Mouse (Mus musculus): ENCODE measurements around the gene Nlrc3. TPM values are rescaled to one million over a fixed set of nuclear protein-coding genes. Genes with fewer than 3 reads are reported as not detected.

Gene Nlrc3
- total RNA-seq, 2 experiments from 2014 or later = 2.5 to 5.5 TPM

DNA sequence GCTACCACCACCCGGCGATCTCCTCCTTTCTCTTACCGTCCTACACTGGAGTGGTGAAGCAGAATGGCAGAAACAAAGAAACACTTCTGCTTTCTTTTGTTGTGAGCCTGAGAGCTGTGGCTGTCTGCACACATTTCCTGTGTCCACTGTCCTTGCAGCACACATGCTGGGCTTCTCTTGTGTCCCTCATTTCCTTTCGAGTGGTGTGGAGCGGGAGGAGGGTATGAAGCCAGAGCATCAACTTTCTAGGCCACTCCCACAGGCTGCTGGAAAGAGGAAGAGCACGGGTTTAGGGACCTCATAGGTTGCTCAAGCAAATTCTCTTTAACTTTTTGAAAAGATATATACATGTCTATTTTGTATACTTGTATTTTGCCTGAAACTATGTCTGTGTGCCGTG, 47.3 kb downstream of the Nlrc3 start:
- DNase-seq = no peak

DNA sequence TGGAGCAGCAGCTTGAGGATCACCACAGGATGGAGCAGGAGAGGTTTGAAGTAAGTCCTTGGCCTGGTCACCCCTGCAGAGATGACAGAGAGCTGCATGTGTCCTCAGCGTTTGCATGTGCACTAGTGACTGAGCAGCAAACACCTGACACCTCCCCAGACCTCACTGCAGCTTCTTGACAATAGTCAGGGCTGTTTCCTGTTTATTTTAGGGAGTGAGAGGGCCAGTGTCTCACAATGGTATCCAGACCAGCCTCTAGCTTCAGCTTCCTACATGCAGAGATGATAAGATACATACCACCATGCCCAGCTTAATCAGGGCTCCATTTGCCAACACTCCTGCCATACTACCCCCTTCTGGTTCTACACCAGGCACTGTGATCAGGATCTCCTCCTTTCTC, 47.9 kb downstream of the Nlrc3 start:
- no peak for DNase-seq

DNA sequence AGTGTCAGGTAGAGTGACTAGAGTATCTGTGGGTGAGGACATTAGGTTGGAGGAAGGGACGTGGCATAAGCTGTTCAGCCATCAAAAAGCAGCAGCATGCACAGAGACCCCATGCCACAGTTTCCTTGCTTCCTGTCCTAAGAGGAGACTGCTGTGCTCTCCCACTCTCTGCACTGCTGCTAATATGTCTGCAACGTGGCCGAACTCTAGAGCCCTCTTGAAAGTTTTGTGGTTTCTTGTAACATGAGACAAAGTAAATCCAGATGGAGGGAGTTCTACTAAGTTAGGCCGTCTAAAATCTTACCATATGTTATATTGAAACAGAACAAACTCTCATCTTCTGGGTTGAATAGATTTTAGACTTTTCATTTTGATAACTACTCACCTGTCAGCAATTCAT, 52.5 kb downstream of the Nlrc3 start:
- no peak for DNase-seq

DNA sequence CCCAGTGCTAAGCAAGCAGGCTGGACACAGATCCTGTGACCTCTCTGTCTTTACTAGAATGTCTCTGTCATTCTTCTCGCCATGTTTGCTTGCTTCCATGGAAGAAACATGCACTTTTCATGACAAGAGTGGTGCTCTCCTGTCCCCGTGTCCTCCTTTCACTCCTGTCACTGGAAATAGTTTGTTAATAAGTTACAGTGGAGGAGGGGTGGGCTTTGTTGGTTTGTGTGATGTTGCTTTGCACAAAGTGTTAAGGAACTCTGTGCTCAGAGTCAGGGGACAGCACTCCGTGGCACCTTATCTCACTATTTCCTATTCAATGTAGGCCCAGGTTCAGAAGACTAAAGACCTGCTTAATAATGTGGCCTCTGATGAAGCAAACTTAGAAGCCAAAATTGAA, 52.9 kb downstream of the Nlrc3 start:
- DNase-seq = no peak

DNA sequence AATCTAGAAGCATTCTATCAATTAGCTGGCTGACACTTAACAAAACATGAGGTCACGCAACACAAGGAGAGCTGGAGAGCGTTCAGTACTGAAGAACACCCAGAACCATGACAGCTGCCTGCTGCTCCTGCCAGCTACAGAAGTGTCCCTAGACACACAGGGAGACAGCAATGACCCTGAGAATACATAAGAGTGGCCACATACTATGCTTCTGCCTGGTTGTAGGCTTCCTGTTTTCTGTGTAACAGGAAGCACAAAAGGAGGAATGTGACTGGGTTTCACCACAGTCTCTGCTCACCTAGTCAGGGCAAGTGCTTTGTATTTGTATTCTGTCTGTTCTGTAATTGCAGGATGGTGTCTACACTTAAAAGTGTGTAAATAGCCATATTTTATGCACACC, 55.7 kb downstream of the Nlrc3 start:
- no peak for DNase-seq

DNA sequence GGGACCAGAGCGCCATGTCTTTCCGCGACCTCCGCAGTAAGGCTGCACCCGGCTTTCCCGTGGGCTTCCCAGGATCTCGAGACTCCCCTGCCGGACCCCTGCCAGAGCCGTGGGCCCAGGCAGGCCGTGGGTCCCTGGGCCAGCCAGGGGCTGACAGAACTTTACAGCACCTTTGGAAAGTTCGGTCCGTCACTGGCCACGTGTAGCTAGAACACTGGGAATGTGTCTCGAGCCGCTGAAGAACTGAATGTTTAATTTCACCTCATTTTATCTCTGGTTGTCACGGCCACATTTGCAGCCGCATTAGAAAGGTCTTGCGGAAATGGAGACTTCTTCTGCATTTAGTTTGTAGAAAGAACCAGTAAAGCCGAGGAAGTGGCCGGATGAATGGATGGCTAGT, 67.3 kb downstream of the Nlrc3 start:
- no peak for DNase-seq

DNA sequence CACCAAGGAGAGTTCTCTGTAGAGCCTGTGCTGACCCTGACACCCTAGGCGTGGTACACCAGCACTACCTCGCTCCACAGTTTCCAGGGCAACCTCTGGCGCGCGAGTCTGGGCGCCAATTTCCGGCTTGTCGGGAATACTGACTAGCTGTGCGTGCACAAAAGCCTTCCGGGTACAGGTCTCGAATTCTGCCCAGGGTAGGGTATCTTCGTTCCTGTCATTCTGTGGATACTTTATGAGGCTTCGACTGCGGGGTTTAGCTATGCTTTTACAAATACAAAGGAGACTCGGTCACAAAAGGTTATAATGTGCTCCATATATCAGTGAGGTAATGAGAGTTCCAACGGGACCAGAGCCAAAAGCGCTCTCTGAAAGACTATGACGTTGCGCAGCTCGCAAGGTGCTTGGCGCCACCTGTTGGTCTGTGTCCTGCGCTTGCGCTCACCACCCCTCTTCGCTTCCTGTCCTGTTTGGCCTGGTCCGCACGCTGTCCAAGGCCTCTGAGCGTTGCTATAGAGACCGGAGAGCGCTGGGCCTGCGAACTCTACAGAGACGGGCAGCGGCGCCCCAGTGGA, 67.8 kb downstream of the Nlrc3 start, which contains the start of the genes 1700037C18Rik and Cluap1:
TSS of gene 1700037C18Rik (minus strand) at position 153 of the 575 bp plus-strand sequence.
TSS of gene Cluap1 (plus strand) at position 265 of the 575 bp plus-strand sequence.
- peak; percentile 94 for DNase-seq

DNA sequence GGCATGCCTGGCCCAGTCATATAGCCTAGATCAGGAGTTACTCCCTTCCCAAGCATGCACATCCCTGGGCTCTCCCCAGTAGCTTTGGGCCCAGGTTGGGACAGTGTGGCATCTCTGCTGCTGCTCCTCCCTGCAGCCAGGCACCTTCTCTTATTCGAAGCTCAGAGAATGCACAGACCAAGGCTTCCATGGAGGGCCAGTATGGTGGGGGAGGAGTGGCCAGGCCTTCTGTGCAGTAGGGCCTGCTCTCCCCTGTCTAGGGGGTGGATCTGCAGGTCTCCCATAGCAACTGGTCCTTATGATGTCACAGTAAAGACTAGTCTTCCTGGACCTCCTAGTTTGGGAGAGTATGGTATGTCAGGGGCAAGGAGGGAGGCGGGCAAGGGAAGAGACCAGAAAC, 69.0 kb downstream of the Nlrc3 start:
- peak; percentile 7 for DNase-seq

DNA sequence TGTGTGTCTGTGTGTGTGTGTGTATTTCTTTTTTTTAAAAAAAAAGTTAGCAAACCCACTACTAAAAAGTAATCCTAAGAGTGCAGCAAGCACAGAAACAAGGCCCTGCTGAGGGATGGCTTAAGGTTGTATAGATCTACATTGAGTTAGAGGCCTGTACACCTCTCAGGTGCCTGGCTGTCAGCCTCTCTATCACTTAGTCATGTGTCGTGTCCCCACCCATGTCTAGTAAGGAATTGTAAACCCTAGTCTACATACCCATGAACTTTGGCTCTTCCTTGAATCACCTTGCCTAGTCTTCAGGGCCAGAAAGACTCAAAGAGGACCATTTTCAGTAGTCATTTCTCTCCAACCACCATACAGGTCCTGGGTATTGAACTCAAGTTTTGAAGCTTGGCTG, 79.9 kb downstream of the Nlrc3 start:
- no peak for DNase-seq

DNA sequence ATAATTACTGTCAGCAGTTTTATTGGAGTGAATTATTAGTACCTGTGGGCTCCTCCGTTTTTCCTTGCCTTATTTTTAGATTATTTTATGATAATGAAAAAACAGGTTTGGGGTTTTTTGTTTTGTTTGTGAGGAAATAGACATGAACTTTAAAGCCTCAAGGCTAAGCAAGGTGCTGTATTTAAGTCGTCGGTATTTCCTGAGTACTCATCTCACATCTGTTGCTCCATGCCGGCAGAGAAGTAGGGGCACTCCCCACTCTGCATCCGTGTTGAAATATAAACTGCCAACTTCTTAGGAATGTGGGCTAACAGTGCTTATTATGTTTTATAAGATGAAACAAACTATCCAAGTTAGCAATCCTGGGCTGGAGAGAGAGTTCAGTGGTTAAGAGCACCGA, 80.4 kb downstream of the Nlrc3 start:
- no peak for DNase-seq

DNA sequence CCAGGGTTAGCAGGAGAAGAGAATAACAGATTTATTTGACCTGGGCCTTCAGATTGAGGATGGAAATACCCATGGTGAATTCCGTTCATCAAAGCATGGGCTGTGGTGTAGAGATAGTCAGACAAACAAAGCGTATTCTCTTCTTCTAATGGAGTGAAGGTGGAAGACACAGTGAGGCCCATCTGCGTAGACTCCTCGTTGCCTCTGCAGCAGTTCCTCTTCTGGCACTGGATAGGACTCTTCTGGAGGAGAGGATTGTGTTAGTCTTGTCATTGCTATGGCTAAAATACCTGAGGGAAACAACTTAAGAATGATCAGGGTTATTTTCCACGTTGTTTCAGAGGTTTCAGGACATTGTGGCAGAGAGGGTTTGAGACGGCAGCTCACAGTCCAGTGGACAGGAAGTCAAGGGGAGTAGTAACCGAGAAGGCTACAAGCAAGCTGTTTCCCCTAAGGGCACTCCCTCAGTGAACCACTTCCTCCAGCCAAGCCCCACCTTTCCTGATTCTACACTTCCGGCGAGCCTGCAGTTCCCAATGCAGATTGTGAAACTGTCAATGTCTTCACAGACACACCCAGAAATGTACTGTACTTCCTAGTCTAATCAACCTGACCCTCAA, 81.1 kb downstream of the Nlrc3 start:
- DNase-seq = peak; percentile 35

Small RNAs within 50 kb of the gene (microRNA-seq; reads per million reads assigned to microRNA genes)
- not detected for gene Gm23493

Other genes starting within 250 kb of the Nlrc3 start
- 10 to 100 TPM; 16.1 to 21.1 TPM for gene Zfp263, start 232.5 kb downstream of the Nlrc3 start, total RNA-seq (2021)
- gene Olfr15, start 145.8 kb downstream of the Nlrc3 start, total RNA-seq (2021) = not detected
- 10 to 100 TPM in 1 of 2 experiments, 1 to 10 TPM in 1; 4.2 to 11.0 TPM for gene Zfp174, start 129.4 kb downstream of the Nlrc3 start, total RNA-seq (2021)
- 10 to 100 TPM; 71.5 to 79.4 TPM for gene Naa60, start 104.3 kb downstream of the Nlrc3 start, total RNA-seq (2021)
- 10 to 100 TPM; 14.4 to 14.8 TPM for gene Zfp597, start 92.1 kb downstream of the Nlrc3 start, total RNA-seq (2021)
- 1 to 10 TPM; 1.1 to 1.2 TPM for gene Gm20695, start 92.0 kb downstream of the Nlrc3 start, total RNA-seq (2021)
- 1 to 10 TPM; 3.8 to 5.1 TPM for gene 1700037C18Rik, start 67.9 kb downstream of the Nlrc3 start, total RNA-seq (2021)
- gene Cluap1, start 67.8 kb downstream of the Nlrc3 start, total RNA-seq (2021) = 10 to 100 TPM; 15.0 to 21.8 TPM
- gene Slx4, start 27.1 kb upstream of the Nlrc3 start, total RNA-seq (2021) = 10 to 100 TPM; 19.8 to 21.3 TPM
- gene Dnase1, start 60.3 kb upstream of the Nlrc3 start, total RNA-seq (2021) = not detected
- gene Trap1, start 101.2 kb upstream of the Nlrc3 start, total RNA-seq (2021) = 100 to 1,000 TPM; 189 to 198 TPM
- 10 to 100 TPM; 46.5 to 54.6 TPM for gene Crebbp, start 237.4 kb upstream of the Nlrc3 start, total RNA-seq (2021)